Mouse (Mus musculus): ENCODE measurements around the gene Tprkb. TPM values are rescaled to one million over a fixed set of nuclear protein-coding genes. Genes with fewer than 3 reads are reported as not detected.
"Not testable (repeated sequence)": the region's sequence is repeated elsewhere in the genome, so short reads cannot be mapped to it uniquely, and the experiment has no call there.

The Tprkb gene
- 50.0 and 55.5 TPM in 2 replicates for polyA plus RNA-seq (2015; fragmentation: Nextera tagmentation; extraction: Ambion mirVana)

- Histone ChIP-seq H3K27ac (no peak within 1 kb of the TSS), H3K27me3 (no peaks in the 10 kb centered on the region), H3K36me3 (peaks cover 2% of the 10 kb centered on the region; the same call in 1 of the 2 replicates), H3K9ac (no peak within 1 kb of the TSS), H3K4me3 (no peak within 1 kb of the TSS), H3K4me2 (no peak within 1 kb of the TSS), H3K4me1 (replicated peaks) (peaks cover 18% of the 10 kb centered on the region), H3K9me3 (no peaks in the 10 kb centered on the region)
- ATAC-seq (ENCODE audit: low FRiP score), result no peak
- WGBS, result 92% methylated on average over 3 of the region's 3 CpGs
Observed at GRCm38 (mm10) chr6:85911587-85911986, at the start of gene Tprkb. Tprkb (plus strand) TSS chr6:85911865.

GRCm38 (mm10) chr6:85862565-85862964, 49.1 kb upstream of the Tprkb start:
- H3K27ac ChIP-seq, result no peak overlapping the region
- no peaks in the 10 kb centered on the region for H3K36me3 ChIP-seq
- H3K9ac ChIP-seq, result no peak overlapping the region
- ATAC-seq (ENCODE audit: low FRiP score), result no peak
- WGBS, result 82% methylated on average over 3 of the region's 3 CpGs
- no peaks in the 10 kb centered on the region for H3K27me3 ChIP-seq
- H3K9me3 ChIP-seq, result no peaks in the 10 kb centered on the region
- H3K4me3 ChIP-seq, result no peak overlapping the region
- H3K4me2 ChIP-seq, result no peak overlapping the region
- no peaks in the 10 kb centered on the region for H3K4me1 ChIP-seq (replicated peaks)

GRCm38 (mm10) chr6:85863136-85863535, 48.5 kb upstream of the Tprkb start:
- WGBS, result 86% methylated on average over 2 of the region's 2 CpGs

GRCm38 (mm10) chr6:85863840-85864239, 47.8 kb upstream of the Tprkb start:
- Histone ChIP-seq H3K36me3 (no peaks in the 10 kb centered on the region), H3K27ac (no peak overlapping the region), H3K9me3 (no peaks in the 10 kb centered on the region), H3K27me3 (no peaks in the 10 kb centered on the region), H3K9ac (no peak overlapping the region), H3K4me1 (replicated peaks) (no peaks in the 10 kb centered on the region), H3K4me2 (no peak overlapping the region), H3K4me3 (no peak overlapping the region)
- ATAC-seq (ENCODE audit: low FRiP score), result no peak
- WGBS, result 90% methylated on average over 2 of the region's 2 CpGs

More at GRCm38 (mm10) chr6:85863136-85863535, 48.5 kb upstream of the Tprkb start:
- no peaks in the 10 kb centered on the region for H3K27me3 ChIP-seq
- no peak overlapping the region for H3K9ac ChIP-seq
- H3K9me3 ChIP-seq, result no peaks in the 10 kb centered on the region
- no peak overlapping the region for H3K27ac ChIP-seq
- H3K4me2 ChIP-seq, result no peak overlapping the region
- no peaks in the 10 kb centered on the region for H3K36me3 ChIP-seq
- H3K4me3 ChIP-seq, result no peak overlapping the region
- no peak for ATAC-seq (ENCODE audit: low FRiP score)
- H3K4me1 ChIP-seq (replicated peaks), result no peaks in the 10 kb centered on the region

GRCm38 (mm10) chr6:85864900-85865639, 46.6 kb upstream of the Tprkb start:
- H3K4me2 ChIP-seq; H3K9ac ChIP-seq; H3K9me3 ChIP-seq; H3K27ac ChIP-seq; ATAC-seq (ENCODE audit: low FRiP score); H3K4me1 ChIP-seq (replicated peaks); H3K36me3 ChIP-seq; H3K27me3 ChIP-seq; H3K4me3 ChIP-seq: not testable (repeated sequence)
- 66% methylated on average over 6 of the region's 7 CpGs for WGBS

- H3K36me3 ChIP-seq; H3K4me2 ChIP-seq; H3K27me3 ChIP-seq; ATAC-seq (ENCODE audit: low FRiP score); H3K9me3 ChIP-seq; H3K4me3 ChIP-seq; H3K4me1 ChIP-seq (replicated peaks); H3K27ac ChIP-seq; H3K9ac ChIP-seq: not testable (repeated sequence)
- 80% methylated on average over 3 of the region's 3 CpGs for WGBS
Observed at GRCm38 (mm10) chr6:85866166-85866565, 45.5 kb upstream of the Tprkb start.

GRCm38 (mm10) chr6:85866995-85867394, 44.7 kb upstream of the Tprkb start:
- ATAC-seq (ENCODE audit: low FRiP score); H3K4me3 ChIP-seq; H3K9me3 ChIP-seq; H3K27me3 ChIP-seq; H3K4me1 ChIP-seq (replicated peaks); H3K4me2 ChIP-seq; H3K9ac ChIP-seq; H3K27ac ChIP-seq; H3K36me3 ChIP-seq: not testable (repeated sequence)
- 56% methylated on average over 1 of the region's 1 CpGs for WGBS

- Histone ChIP-seq H3K36me3 (no peaks in the 10 kb centered on the region), H3K27me3 (no peaks in the 10 kb centered on the region), H3K4me2 (no peak overlapping the region), H3K9ac (no peak overlapping the region), H3K9me3 (no peaks in the 10 kb centered on the region), H3K27ac (no peak overlapping the region), H3K4me1 (replicated peaks) (no peaks in the 10 kb centered on the region), H3K4me3 (no peak overlapping the region)
- 89% methylated on average over 8 of the region's 8 CpGs for WGBS
- ATAC-seq (ENCODE audit: low FRiP score), result no peak
Observed at GRCm38 (mm10) chr6:85867726-85868690, 43.7 kb upstream of the Tprkb start.

GRCm38 (mm10) chr6:85869006-85869405, 42.7 kb upstream of the Tprkb start, which contains the start of gene Nat8f2:
Nat8f2 (minus strand) TSS chr6:85869158.
- not testable (repeated sequence) for H3K4me3 ChIP-seq; H3K4me1 ChIP-seq (replicated peaks); H3K9ac ChIP-seq; H3K9me3 ChIP-seq; H3K27ac ChIP-seq; H3K27me3 ChIP-seq; H3K4me2 ChIP-seq; H3K36me3 ChIP-seq; ATAC-seq (ENCODE audit: low FRiP score)
- 88% methylated on average over 5 of the region's 5 CpGs for WGBS

- H3K27me3 ChIP-seq; H3K36me3 ChIP-seq; H3K4me3 ChIP-seq; H3K4me2 ChIP-seq; H3K27ac ChIP-seq; ATAC-seq (ENCODE audit: low FRiP score); H3K9ac ChIP-seq; H3K4me1 ChIP-seq (replicated peaks): not testable (repeated sequence)
- H3K9me3 ChIP-seq, result peaks cover 16% of the 10 kb centered on the region
- 95% methylated on average over 9 of the region's 9 CpGs for WGBS
Observed at GRCm38 (mm10) chr6:85883246-85883645, 28.4 kb upstream of the Tprkb start.

- no peak overlapping the region for H3K4me3 ChIP-seq
- 93% methylated on average over 1 of the region's 1 CpGs for WGBS
- no peaks in the 10 kb centered on the region for H3K4me1 ChIP-seq (replicated peaks)
- H3K4me2 ChIP-seq, result no peak overlapping the region
- no peak for ATAC-seq (ENCODE audit: low FRiP score)
- no peak overlapping the region for H3K27ac ChIP-seq
- H3K36me3 ChIP-seq, result no peaks in the 10 kb centered on the region
- H3K27me3 ChIP-seq, result no peaks in the 10 kb centered on the region
- no peak overlapping the region for H3K9ac ChIP-seq
- peaks cover 16% of the 10 kb centered on the region for H3K9me3 ChIP-seq
Observed at GRCm38 (mm10) chr6:85884311-85884710, 27.4 kb upstream of the Tprkb start.

GRCm38 (mm10) chr6:85888961-85889360, 22.7 kb upstream of the Tprkb start:
- Histone ChIP-seq H3K9me3 (peaks cover 6% of the 10 kb centered on the region), H3K4me3 (no peak overlapping the region), H3K9ac (no peak overlapping the region), H3K27me3 (no peaks in the 10 kb centered on the region), H3K4me2 (no peak overlapping the region), H3K4me1 (replicated peaks) (no peaks in the 10 kb centered on the region), H3K36me3 (no peaks in the 10 kb centered on the region), H3K27ac (no peak overlapping the region)
- whole genome bisulfite sequencing, result 83% methylated on average over 2 of the region's 2 CpGs
- no peak for ATAC-seq (ENCODE audit: low FRiP score)

Data from hindbrain, embryonic 13.5 days (tissue).